In the genomic region with DNA sequence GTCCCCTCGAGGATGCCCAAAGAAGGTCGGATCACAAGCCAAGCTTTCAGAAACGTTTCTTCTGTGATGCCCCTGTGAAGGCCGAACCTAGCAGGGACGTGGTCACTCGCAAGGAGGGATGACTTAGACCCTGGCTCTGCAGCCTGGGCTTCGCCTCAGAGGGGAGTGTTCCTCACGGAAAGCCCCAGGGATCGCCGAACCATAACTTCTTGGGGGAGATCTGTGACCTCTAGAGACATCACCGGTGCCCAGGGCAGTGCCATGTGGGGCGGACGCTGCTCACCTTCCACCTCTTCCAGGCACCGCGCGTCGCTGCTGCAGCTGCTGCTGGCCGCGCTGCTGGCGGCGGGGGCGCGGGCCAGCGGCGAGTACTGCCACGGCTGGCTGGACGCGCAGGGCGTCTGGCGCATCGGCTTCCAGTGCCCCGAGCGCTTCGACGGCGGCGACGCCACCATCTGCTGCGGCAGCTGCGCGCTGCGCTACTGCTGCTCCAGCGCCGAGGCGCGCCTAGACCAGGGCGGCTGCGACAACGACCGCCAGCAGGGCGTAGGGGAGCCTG, we compare ENCODE assay signal across 8 mouse cellular contexts. TPM values are rescaled to one million over a fixed set of nuclear protein-coding genes. Genes with fewer than 3 reads are reported as not detected.
DNase-seq lines count a peak whose midpoint lies in the region; ATAC-seq and TF ChIP-seq lines count a peak whose summit lies in the region.

No protein-coding gene starts in this region.

- no peaks in the 10 kb centered on the region for H3K9me3 ChIP-seq in forebrain, postnatal 0 days (ENCODE audit: low read length)
- no peaks in the 10 kb centered on the region for H3K9me3 ChIP-seq in intestine, postnatal 0 days (ENCODE audit: control insufficient read depth)
- no peaks in the 10 kb centered on the region for H3K9me3 ChIP-seq in stomach, postnatal 0 days (ENCODE audit: control insufficient read depth, low read length)

- no peak for TF ChIP-seq POLR2A in brain, embryonic 14.5 days (IDR thresholded peaks at IDR 0.05; ENCODE audit: borderline replicate concordance, extremely low read depth, insufficient read depth, insufficient read length, poor library complexity, severe bottlenecking)

- H3K9ac ChIP-seq in forebrain, postnatal 0 days, result peak overlapping the region; percentile 58
- H3K9ac ChIP-seq in intestine, postnatal 0 days (ENCODE audit: low read depth, low read length), result peak overlapping the region; percentile 50; the same call in 1 of the 2 replicates
- H3K9ac ChIP-seq in stomach, postnatal 0 days (ENCODE audit: low read length), result peak overlapping the region; percentile 57

- H3K36me3 ChIP-seq in forebrain, postnatal 0 days (ENCODE audit: insufficient read depth), result no peaks in the 10 kb centered on the region
- H3K36me3 ChIP-seq in intestine, postnatal 0 days (ENCODE audit: control insufficient read depth, insufficient read depth), result 0 out of 2 replicates have a peak, but pooled peaks cover 6% of the 10 kb centered on the region
- H3K36me3 ChIP-seq in stomach, postnatal 0 days (ENCODE audit: control insufficient read depth, insufficient read depth, low read length), result no peaks in the 10 kb centered on the region

- peak in 1 of 2 experiments; percentile 31 for DNase-seq in left cerebral cortex, adult 2 months (ENCODE audit: extremely low spot score in 1 of 2, low spot score in 2 of 2)
- DNase-seq in left cerebral cortex, postnatal 14 days (ENCODE audit: low spot score in 2 of 2), result no peak
- peak; percentile 85 for DNase-seq in brain, embryonic 14.5 days (ENCODE audit: low read depth)
- DNase-seq in forebrain, postnatal 0 days, result peak; percentile 64
- peak; percentile 61 for DNase-seq in stomach, postnatal 0 days (ENCODE audit: low spot score)
- no peak for DNase-seq in layer of hippocampus, adult 9-10 months (ENCODE audit: low spot score)

- WGBS in forebrain, postnatal 0 days, result under 1% methylated on average over 51 of the region's 51 CpGs
- WGBS in intestine, postnatal 0 days, result under 1% methylated on average over 51 of the region's 51 CpGs
- WGBS in stomach, postnatal 0 days, result 1% methylated on average over 47 of the region's 51 CpGs

- peak; percentile 56 for ATAC-seq in forebrain, postnatal 0 days
- peak; percentile 44 for ATAC-seq in intestine, postnatal 0 days
- ATAC-seq in megakaryocyte-erythroid progenitor cell, adult 5-6 weeks (replicated peaks; ENCODE audit: low FRiP score, low TSS enrichment, poor library complexity, severe bottlenecking), result 0 out of 2 replicates have a peak, but pooled peaks have one; percentile 10
- ATAC-seq in stomach, postnatal 0 days (ENCODE audit: low FRiP score, low TSS enrichment), result peak; percentile 56; the same call in 1 of the 2 replicates

- peak overlapping the region; percentile 82 for H3K4me2 ChIP-seq in forebrain, postnatal 0 days (ENCODE audit: low read depth)
- H3K4me2 ChIP-seq in intestine, postnatal 0 days (replicated peaks; ENCODE audit: low read depth), result peak overlapping the region; percentile 99
- H3K4me2 ChIP-seq in stomach, postnatal 0 days (replicated peaks; ENCODE audit: low read depth), result peak overlapping the region; percentile 85

- no peaks in the 10 kb centered on the region for H3K27me3 ChIP-seq in forebrain, postnatal 0 days (ENCODE audit: insufficient read depth, low read length)
- H3K27me3 ChIP-seq in intestine, postnatal 0 days (replicated peaks; ENCODE audit: control insufficient read depth, insufficient read depth, low read length), result 0 out of 2 replicates have a peak, but pooled peaks cover 5% of the 10 kb centered on the region
- no peaks in the 10 kb centered on the region for H3K27me3 ChIP-seq in stomach, postnatal 0 days (ENCODE audit: control insufficient read depth, insufficient read depth, low read length)

- no peak for TF ChIP-seq EP300 in stomach, postnatal 0 days (optimal IDR thresholded peaks at IDR 0.05)

- no peak overlapping the region for H3K27ac ChIP-seq in left cerebral cortex, adult 2 months
- H3K27ac ChIP-seq in forebrain, postnatal 0 days (ENCODE audit: low read depth, low read length), result peak overlapping the region; percentile 76
- no peak overlapping the region for H3K27ac ChIP-seq in intestine, postnatal 0 days (ENCODE audit: low read depth, low read length)
- peak overlapping the region; percentile 69 for H3K27ac ChIP-seq in stomach, postnatal 0 days (replicated peaks)

- no peak for TF ChIP-seq CTCF in left cerebral cortex, adult 2 months (IDR thresholded peaks at IDR 0.05)
- TF ChIP-seq CTCF in brain, embryonic 14.5 days (IDR thresholded peaks at IDR 0.05; ENCODE audit: borderline replicate concordance, extremely low read depth, insufficient read depth, insufficient read length), result no peak
- TF ChIP-seq CTCF in forebrain, postnatal 0 days (IDR thresholded peaks at IDR 0.05; ENCODE audit: low read depth), result no peak
- TF ChIP-seq CTCF in intestine, postnatal 0 days (IDR thresholded peaks at IDR 0.05; ENCODE audit: low read depth), result peak; percentile 21
- TF ChIP-seq CTCF in stomach, postnatal 0 days (IDR thresholded peaks at IDR 0.05; ENCODE audit: low read depth), result no peak

- H3K4me1 ChIP-seq in forebrain, postnatal 0 days (ENCODE audit: insufficient read depth), result peaks cover 8% of the 10 kb centered on the region; the same call in 1 of the 2 replicates
- H3K4me1 ChIP-seq in intestine, postnatal 0 days (replicated peaks; ENCODE audit: control insufficient read depth, insufficient read depth, low read length), result no peaks in the 10 kb centered on the region; the same call in 1 of the 2 replicates
- no peaks in the 10 kb centered on the region for H3K4me1 ChIP-seq in stomach, postnatal 0 days (replicated peaks; ENCODE audit: control insufficient read depth, insufficient read depth)

- H3K4me3 ChIP-seq in left cerebral cortex, adult 2 months, result peak overlapping the region; percentile 54
- H3K4me3 ChIP-seq in forebrain, postnatal 0 days (ENCODE audit: low read depth, low read length), result peak overlapping the region; percentile 67
- peak overlapping the region; percentile 61 for H3K4me3 ChIP-seq in intestine, postnatal 0 days (ENCODE audit: low read depth, low read length)
- H3K4me3 ChIP-seq in stomach, postnatal 0 days (ENCODE audit: low read depth, low read length), result peak overlapping the region; percentile 56

- intact Hi-C loops in left cerebral cortex, adult 2 months (cut with DNase I), result no loop called here
- intact Hi-C loops in left cerebral cortex, postnatal 14 days (cut with DNase I), result loop anchor here (5.0 kb wide), 1 partner anchor 316 kb away; no protein-coding TSS in a partner anchor

RNA-seq across cellular contexts. Expression of a gene that starts 0.8 kb away (rescaled TPM):
- total RNA-seq in left cerebral cortex, adult 2 months (2021), result 1 to 10 TPM; 3.2 to 3.7 TPM
- total RNA-seq in left cerebral cortex, postnatal 14 days (2021), result 1 to 10 TPM; 2.0 to 2.5 TPM
- polyA plus RNA-seq in brain, embryonic 14.5 days (2012; rRNA removed), result 12.2 and 20.9 TPM in 2 replicates
- total RNA-seq in forebrain, postnatal 0 days (2014; rRNA removed), result 11.8 and 12.6 TPM in 2 replicates
- polyA plus RNA-seq in forebrain, postnatal 0 days (2015; fragmentation: Nextera tagmentation; extraction: Ambion mirVana), result 5.2 and 7.1 TPM in 2 replicates
- polyA plus RNA-seq in intestine, postnatal 0 days (2015; fragmentation: Nextera tagmentation; extraction: Ambion mirVana), result 4.6 and 4.8 TPM in 2 replicates
- total RNA-seq in megakaryocyte-erythroid progenitor cell, adult 5-6 weeks (2014; fragmentation: Nextera tagmentation), result not detected in 2 replicates
- 0.34 TPM in 1 of 2 replicates, not detected in the other for total RNA-seq in megakaryocyte-erythroid progenitor cell, adult 5-6 weeks (2017)
- 4.4 and 4.8 TPM in 2 replicates for polyA plus RNA-seq in stomach, postnatal 0 days (2015; fragmentation: Nextera tagmentation; extraction: Ambion mirVana)

RNA-seq across cellular contexts. Expression of a gene that starts 28.1 kb away (rescaled TPM):
- 10 to 100 TPM; 67.2 to 69.9 TPM for total RNA-seq in left cerebral cortex, adult 2 months (2021)
- total RNA-seq in left cerebral cortex, postnatal 14 days (2021), result 10 to 100 TPM; 48.7 to 52.8 TPM
- polyA plus RNA-seq in brain, embryonic 14.5 days (2012; rRNA removed), result 12.8 and 15.5 TPM in 2 replicates
- 5.1 and 8.8 TPM in 2 replicates for total RNA-seq in forebrain, postnatal 0 days (2014; rRNA removed)
- polyA plus RNA-seq in forebrain, postnatal 0 days (2015; fragmentation: Nextera tagmentation; extraction: Ambion mirVana), result 33.8 and 34.6 TPM in 2 replicates
- polyA plus RNA-seq in intestine, postnatal 0 days (2015; fragmentation: Nextera tagmentation; extraction: Ambion mirVana), result 22.3 and 24.3 TPM in 2 replicates
- total RNA-seq in megakaryocyte-erythroid progenitor cell, adult 5-6 weeks (2014; fragmentation: Nextera tagmentation), result 20.9 and 23.2 TPM in 2 replicates
- 18.9 and 24.9 TPM in 2 replicates for total RNA-seq in megakaryocyte-erythroid progenitor cell, adult 5-6 weeks (2017)
- polyA plus RNA-seq in stomach, postnatal 0 days (2015; fragmentation: Nextera tagmentation; extraction: Ambion mirVana), result 24.2 and 25.1 TPM in 2 replicates

Comparison
In these comparisons a context has a peak if more than half of its experiments do, and no peak if none do; other contexts are left out.
1. DNase-seq: peak in brain, embryonic 14.5 days (single experiment), forebrain, postnatal 0 days (single experiment) and stomach, postnatal 0 days (single experiment); none in left cerebral cortex, postnatal 14 days (0 of 2) and layer of hippocampus, adult 9-10 months (single experiment).
2. H3K27ac ChIP-seq: peak in forebrain, postnatal 0 days (single experiment) and stomach, postnatal 0 days (single experiment); none in left cerebral cortex, adult 2 months (single experiment) and intestine, postnatal 0 days (single experiment).
3. Peak in every context shown above with its lines, with median percentiles within 50 percentile points of each other: H3K4me3 ChIP-seq, ATAC-seq, H3K4me2 ChIP-seq and H3K9ac ChIP-seq.